Comparison of ENCODE assay signal across 19 mouse cellular contexts in genomic region chr16:33508082-33508481, GRCm38 (mm10). TPM values are rescaled to one million over a fixed set of nuclear protein-coding genes. Genes with fewer than 3 reads are reported as not detected.
"Had no signal": no experiment of that assay in that cellular context is flagged by ENCODE, and none has a peak within 500 bp of the region (broad histone marks: within the 10 kb centered on the region; RNA-seq: fewer than 3 reads in every experiment).

No protein-coding gene starts in this region.

- H3K9ac ChIP-seq: lung, embryonic 15.5 days; midbrain, embryonic 13.5 days; midbrain, embryonic 15.5 days; neural tube, embryonic 12.5 days; stomach, embryonic 15.5 days had no signal

- H3K27ac ChIP-seq: lung, embryonic 15.5 days; macrophage; midbrain, embryonic 13.5 days; midbrain, embryonic 15.5 days; neural tube, embryonic 12.5 days; stomach, embryonic 15.5 days; stomach, postnatal 0 days had no signal

- H3K4me1 ChIP-seq: lung, embryonic 15.5 days; megakaryocyte, embryonic 14.5 days; midbrain, embryonic 13.5 days; midbrain, embryonic 15.5 days; neural tube, embryonic 12.5 days; stomach, embryonic 15.5 days had no signal

- H3K36me3 ChIP-seq: stomach, embryonic 15.5 days had no signal

- ATAC-seq: lung, postnatal 0 days; midbrain, embryonic 13.5 days; midbrain, embryonic 15.5 days had no signal

- H3K27me3 ChIP-seq: lung, embryonic 15.5 days; megakaryocyte, embryonic 14.5 days; midbrain, embryonic 13.5 days; midbrain, embryonic 15.5 days; neural tube, embryonic 12.5 days; stomach, embryonic 15.5 days had no signal

- H3K4me3 ChIP-seq: lung, embryonic 15.5 days; megakaryocyte, embryonic 14.5 days; midbrain, embryonic 13.5 days; midbrain, embryonic 15.5 days; neural tube, embryonic 12.5 days; stomach, embryonic 15.5 days had no signal

- H3K9me3 ChIP-seq: lung, embryonic 15.5 days; midbrain, embryonic 15.5 days; neural tube, embryonic 12.5 days; stomach, embryonic 15.5 days had no signal

- DNase-seq: lung, adult 2 months; lung, postnatal 14 days; lung, postnatal 36 days; right cerebral cortex, postnatal 14 days; thymus, adult 2 months; thymus, postnatal 25 days; thymus, postnatal 4 days had no signal

- H3K4me2 ChIP-seq: lung, embryonic 15.5 days; midbrain, embryonic 11.5 days; midbrain, embryonic 13.5 days; midbrain, embryonic 15.5 days; neural tube, embryonic 12.5 days; stomach, embryonic 15.5 days had no signal

RNA-seq across cellular contexts. Expression of gene Slc12a8, which starts 9.0 kb away (rescaled TPM):
- total RNA-seq: megakaryocyte progenitor cell, adult 5-6 weeks; monocyte, adult 5-6 weeks had no signal
- polyA plus RNA-seq: macrophage had no signal
